Comparison of ENCODE assay signal across 8 mouse cellular contexts in the genomic region with DNA sequence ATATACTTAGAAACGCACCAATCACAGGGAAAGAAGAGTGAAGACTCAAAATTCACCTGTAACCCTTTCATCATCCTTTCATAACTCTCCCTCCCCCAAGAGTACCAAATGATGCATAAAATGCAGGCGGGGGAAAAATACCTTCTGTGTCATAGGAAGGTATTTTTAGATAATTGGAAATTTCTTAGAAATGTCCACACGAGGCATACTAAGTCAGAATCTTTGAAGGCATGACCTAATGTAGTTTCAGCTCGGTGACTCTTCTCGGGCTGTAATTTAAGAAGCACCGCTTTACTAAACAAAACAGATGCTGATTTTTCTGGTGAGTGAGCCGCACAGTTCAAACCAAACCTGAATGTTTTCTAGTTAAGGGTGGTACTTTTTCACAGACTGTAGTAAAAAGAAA. TPM values are rescaled to one million over a fixed set of nuclear protein-coding genes. Genes with fewer than 3 reads are reported as not detected.
DNase-seq lines count a peak whose midpoint lies in the region; ATAC-seq and TF ChIP-seq lines count a peak whose summit lies in the region.

A gene (plus strand): TSS at position 304 of the 406 bp plus-strand sequence.

- H3K36me3 ChIP-seq in kidney, embryonic 15.5 days = no peaks in the 10 kb centered on the region

- peak within 1 kb of the TSS; percentile 72 for H3K9ac ChIP-seq in kidney, embryonic 15.5 days

- peak within 1 kb of the TSS; percentile 72 for H3K4me2 ChIP-seq in kidney, embryonic 15.5 days

- H3K27me3 ChIP-seq in kidney, embryonic 15.5 days = no peaks in the 10 kb centered on the region

- H3K9me3 ChIP-seq in kidney, embryonic 15.5 days (replicated peaks) = no peaks in the 10 kb centered on the region

- no peak for DNase-seq in kidney, postnatal 36 days
- DNase-seq in heart, postnatal 36 days = no peak
- DNase-seq in frontal cortex, postnatal 14 days (ENCODE audit: low spot score in 2 of 2) = no peak
- no peak for DNase-seq in cerebellum, adult 11-12 months
- no peak for DNase-seq in left cerebral cortex, postnatal 36 days (ENCODE audit: low spot score in 2 of 2)

- peak within 1 kb of the TSS; percentile 69 for H3K4me3 ChIP-seq in kidney, embryonic 15.5 days (replicated peaks)
- H3K4me3 ChIP-seq in bone marrow, adult 2 months (replicated peaks; ENCODE audit: control insufficient read depth, low read depth, low read length) = peak within 1 kb of the TSS; percentile 99

- no peak for TF ChIP-seq CTCF in bone marrow, adult 2 months (IDR thresholded peaks at IDR 0.05; ENCODE audit: control insufficient read depth, insufficient read depth, low read length)

- peaks cover 10% of the 10 kb centered on the region for H3K4me1 ChIP-seq in kidney, embryonic 15.5 days
- H3K4me1 ChIP-seq in bone marrow, adult 2 months (ENCODE audit: control insufficient read depth, insufficient read depth, low read length) = no peaks in the 10 kb centered on the region; the same call in 1 of the 2 replicates

- 20% methylated on average over 7 of the region's 7 CpGs for WGBS in kidney, embryonic 15.5 days
- 14% methylated on average over 7 of the region's 7 CpGs for WGBS in bone marrow, adult 2 months

- peak within 1 kb of the TSS; percentile 99 for H3K27ac ChIP-seq in kidney, embryonic 15.5 days
- H3K27ac ChIP-seq in bone marrow, adult 2 months (ENCODE audit: control insufficient read depth, insufficient read depth, low read depth, low read length, poor library complexity) = peak within 1 kb of the TSS; percentile 97

- intact Hi-C loops in heart, postnatal 36 days (cut with DNase I) = loop anchor here (2.0 kb wide), 1 partner anchor 15 kb away; no protein-coding TSS in a partner anchor
- intact Hi-C loops in left cerebral cortex, postnatal 36 days (cut with DNase I) = no loop called here

- no peak for ATAC-seq in kidney, embryonic 15.5 days (replicated peaks; ENCODE audit: low FRiP score)
- ATAC-seq in megakaryocyte, adult 5-6 weeks (ENCODE audit: poor library complexity, severe bottlenecking) = no peak

- no peak for TF ChIP-seq POLR2A in bone marrow, adult 2 months (IDR thresholded peaks at IDR 0.05; ENCODE audit: borderline replicate concordance, control insufficient read depth, low read depth, low read length)

RNA-seq across cellular contexts. Expression of the gene that starts here (rescaled TPM):
- polyA plus RNA-seq in kidney, embryonic 15.5 days (2015; fragmentation: Nextera tagmentation; extraction: Ambion mirVana) = 74.6 and 78.2 TPM in 2 replicates
- polyA plus RNA-seq in bone marrow, adult 2 months (2011; ENCODE audit: insufficient read depth, insufficient read length, low replicate concordance, missing spikeins) = 10.8 and 21.4 TPM in 2 replicates
- 10 to 100 TPM; 11.4 to 12.3 TPM for total RNA-seq in heart, postnatal 36 days (2021)
- 25.7 and 35.0 TPM in 2 replicates for total RNA-seq in megakaryocyte, adult 5-6 weeks (2015)
- 19.8 and 19.9 TPM in 2 replicates for total RNA-seq in megakaryocyte, adult 5-6 weeks (2017)
- total RNA-seq in left cerebral cortex, postnatal 36 days (2021) = under 1 TPM; 0.79 to 0.99 TPM

Comparison
In these comparisons a context has a peak if more than half of its experiments do, and no peak if none do; other contexts are left out.
1. RNA of the gene that starts here (total RNA-seq): 19.8 to 35.0 TPM in megakaryocyte, adult 5-6 weeks and 11.4 to 12.3 TPM in heart, postnatal 36 days; 0.79 to 0.99 TPM in left cerebral cortex, postnatal 36 days; every median in the first group is over 4 times any median in the second.